Mouse (Mus musculus) kidney, postnatal 14 days (tissue): ENCODE results near the gene Abcd2.

Experiments
- DNase-seq: peaks from one replicate; pipeline ENCODE4 v3.0.0; 2022; ENCODE audit warnings: mixed read lengths

Gene Abcd2

DNA sequence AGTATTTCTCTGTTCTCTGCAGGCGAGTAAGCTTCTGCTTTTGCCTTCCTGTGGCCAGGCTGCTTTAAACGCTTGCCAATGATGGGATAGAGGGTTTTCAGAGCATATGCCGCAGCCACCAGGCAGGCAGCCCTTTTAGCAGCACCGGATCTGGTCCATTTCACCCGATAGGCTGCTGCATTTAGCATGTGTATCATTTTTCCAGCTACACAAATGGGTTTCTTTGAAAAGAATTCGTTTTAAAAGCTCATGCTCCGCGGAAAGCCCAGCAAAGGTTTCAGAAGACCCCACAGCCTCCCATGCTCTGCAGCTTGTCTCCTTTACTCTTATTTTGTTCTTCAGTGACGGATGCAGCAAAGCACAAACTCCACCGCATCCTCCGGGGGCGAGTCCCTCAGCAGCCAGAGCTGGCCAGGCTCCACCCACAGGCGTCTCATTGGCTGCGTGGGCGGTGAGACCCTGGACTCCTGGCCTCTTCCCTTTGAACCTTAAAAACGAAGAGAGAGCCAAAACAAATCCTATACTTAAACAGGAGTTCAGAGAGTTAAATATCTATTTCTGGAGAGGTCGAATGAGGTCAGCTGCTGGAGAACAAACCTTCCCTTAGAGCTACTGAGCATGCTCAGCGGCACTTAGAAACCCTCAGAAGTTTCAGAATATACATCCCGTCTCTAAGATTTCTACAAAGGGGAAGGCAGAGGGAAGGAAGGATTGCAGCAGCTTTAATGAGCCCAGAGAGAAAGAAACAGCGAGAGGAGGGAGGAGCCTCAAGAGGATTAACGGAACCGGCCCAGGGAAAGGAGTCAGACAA, at the start of gene Abcd2:
Gene Abcd2 (minus strand): TSS at position 388 of the 811 bp plus-strand sequence.
- DNase-seq, result peak; percentile 85

DNA sequence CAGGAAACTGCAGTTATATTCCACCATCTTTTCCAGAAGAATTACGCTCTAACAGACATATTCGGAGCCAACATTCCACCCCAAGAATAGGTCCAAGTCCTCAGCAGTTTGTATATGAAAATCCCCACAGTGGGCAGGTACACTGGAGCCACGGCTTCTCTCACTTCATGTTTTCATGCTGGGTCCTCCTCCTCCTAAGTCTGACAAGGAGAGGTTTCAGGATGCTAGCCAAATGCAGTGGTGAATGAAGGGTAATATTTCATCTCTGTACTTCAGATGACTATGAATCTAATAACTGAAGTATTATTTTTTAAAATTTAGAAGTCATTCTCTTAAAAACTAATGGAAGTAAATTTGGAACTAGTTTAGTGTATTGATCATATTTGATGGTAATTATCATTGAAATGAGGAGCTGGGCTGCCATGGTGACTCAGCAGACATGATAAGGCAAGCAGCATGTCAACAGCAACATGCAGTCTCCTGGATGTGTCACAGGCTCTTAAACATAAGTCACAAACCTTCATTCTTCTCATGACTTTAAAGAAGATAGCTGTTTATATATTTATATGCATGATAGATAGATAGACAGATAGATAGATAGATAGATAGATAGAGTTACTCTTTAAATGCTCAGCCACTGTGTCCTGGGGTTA, 49.2 kb upstream of the Abcd2 start:
- DNase-seq, result no peak

DNA sequence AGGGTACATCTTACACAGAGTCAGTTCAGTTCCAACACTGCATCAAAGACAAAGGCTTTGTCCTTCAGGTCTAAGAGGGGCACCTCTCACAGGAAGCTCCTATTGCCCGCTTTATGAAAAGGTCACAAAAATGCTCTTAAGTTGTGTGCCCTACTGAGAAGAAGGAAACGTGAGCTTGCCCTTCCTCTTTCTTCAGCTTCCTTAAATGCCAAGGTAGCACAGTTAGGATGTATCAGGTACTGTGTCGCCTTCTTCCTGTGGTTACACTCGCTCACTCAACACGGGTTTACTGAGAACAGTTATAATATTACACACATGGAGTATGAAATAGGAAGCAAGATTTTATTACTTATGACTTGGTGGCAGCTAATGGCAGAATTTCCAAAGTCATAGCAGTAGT, 45.7 kb upstream of the Abcd2 start:
- no peak for DNase-seq

DNA sequence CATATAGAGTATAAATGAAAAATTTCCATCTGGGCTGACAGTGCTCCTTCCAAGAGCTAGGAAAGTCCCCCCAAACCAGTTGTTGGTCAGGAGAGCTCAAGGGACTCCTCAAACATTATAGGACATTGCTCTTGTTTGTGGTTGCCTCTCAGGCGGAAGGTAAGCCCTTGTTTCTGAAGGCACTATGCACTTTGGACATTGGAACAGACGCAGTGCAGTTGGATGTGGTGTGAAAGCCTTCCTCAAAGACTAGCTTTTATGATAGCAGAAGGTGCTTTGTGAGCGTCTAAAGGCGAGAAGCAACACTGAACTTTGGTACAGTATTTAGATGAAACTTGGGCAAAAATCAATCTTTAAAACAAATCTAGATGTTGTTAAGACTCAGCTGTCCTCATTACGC, 14.9 kb upstream of the Abcd2 start:
- DNase-seq, result no peak

DNA sequence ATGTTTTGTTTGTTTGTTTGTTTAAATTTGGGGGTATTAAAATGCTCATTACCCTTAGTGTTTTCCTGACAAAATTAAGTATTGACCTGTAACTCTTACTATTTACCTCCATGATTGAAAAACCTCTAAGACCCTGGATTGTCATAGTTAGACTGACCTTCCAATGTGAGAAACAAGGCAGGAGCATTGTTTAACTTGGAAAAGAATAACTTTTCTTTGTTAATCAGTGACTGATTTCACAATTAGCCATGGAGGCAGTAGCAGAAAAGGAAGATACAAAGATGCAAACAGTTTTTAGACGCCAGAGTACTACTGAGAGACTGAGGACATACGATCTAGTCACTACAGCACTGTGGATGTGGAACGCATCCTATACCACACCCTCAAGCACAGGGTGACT, 11.9 kb upstream of the Abcd2 start:
- no peak for DNase-seq

DNA sequence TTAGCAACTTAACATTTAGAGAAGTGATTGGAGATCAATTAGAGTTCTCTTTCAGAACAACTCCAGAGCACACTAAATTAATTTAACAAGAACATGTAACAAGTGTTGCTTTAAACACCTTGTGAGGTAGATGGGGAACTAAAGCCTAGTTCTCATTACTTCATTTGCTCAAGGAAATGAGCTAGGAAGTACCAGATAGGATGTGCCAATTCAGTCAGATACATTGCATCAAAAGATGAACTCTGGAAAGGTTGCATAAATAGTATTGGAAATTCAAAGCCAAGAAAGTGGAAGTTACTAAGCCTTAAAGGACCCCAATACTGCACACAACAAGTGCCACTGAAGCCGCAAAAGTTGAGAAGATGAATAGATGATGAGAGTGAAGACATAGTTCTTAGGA, 10.9 kb upstream of the Abcd2 start:
- DNase-seq, result no peak

DNA sequence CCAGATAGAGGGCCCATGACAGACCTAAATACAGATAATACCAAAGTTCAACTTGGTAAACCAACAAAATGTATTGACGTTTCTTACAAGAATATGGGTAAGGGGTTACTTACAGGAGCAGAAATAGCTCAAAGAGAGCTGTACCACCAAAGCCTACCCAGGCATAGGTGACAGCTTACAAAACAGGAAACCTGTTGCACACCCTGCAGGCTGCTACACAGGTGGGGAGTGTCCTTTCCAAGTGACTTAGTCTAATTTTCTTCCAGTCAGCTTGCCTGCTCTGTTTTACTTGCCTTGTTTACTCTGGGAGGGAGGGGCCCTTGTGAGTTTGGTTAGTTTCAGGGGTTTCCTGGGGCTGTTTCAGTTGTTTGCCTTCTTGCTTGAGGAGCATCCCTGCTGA, 9.2 kb upstream of the Abcd2 start:
- DNase-seq, result no peak

DNA sequence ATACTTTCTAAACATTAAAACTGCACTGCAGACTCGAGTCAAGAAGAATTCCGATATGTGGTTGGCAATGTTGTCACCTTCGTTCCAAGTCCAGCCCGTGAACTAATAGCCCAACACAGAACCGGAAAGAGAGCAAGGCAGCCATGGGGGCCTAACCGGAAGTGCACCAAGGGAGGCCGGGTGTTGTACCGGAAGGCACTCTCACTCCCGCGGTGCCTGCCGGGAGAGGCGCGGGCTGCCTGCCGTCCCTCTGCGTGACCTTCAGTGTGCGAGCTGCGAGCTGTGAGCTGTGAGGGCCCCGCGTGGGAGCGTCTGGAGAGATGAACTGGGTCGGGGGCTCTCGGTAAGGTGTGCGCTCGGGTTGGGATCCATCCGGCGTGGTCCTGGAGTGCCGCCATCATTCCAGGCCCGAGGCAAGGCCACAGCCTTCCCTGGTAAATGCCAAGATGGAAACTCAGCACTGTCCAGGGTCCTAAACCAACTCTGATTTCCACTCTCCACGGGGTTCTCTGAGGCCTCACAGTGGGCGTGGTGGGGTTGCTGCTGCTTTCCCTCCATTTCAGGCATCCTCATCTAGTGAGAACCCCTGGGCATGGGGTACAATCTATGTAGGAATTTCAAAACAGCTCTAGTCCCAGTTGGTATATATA, 7.8 kb upstream of the Abcd2 start, which contains the start of gene CN725425:
Gene CN725425 (plus strand): TSS at position 239 of the 650 bp plus-strand sequence.
- no peak for DNase-seq

DNA sequence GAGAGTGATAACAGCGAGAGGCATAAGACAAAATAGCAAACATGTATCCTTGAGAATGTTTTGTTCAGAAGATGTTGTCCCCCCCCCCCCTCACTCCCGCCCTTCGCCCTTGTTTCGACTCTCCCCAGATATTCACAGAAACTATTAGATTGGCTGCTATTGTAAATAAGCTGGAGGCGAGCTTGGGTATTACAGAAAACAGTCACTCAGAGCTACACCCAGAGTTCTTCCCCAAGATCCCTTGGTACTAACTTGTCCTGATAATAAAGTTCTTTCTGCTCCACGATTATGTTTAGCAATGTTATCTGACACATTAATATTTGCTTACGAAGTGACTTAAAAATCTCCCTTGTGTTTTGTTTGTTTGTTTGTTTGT, 612 bp upstream of the Abcd2 start:
- no peak for DNase-seq

DNA sequence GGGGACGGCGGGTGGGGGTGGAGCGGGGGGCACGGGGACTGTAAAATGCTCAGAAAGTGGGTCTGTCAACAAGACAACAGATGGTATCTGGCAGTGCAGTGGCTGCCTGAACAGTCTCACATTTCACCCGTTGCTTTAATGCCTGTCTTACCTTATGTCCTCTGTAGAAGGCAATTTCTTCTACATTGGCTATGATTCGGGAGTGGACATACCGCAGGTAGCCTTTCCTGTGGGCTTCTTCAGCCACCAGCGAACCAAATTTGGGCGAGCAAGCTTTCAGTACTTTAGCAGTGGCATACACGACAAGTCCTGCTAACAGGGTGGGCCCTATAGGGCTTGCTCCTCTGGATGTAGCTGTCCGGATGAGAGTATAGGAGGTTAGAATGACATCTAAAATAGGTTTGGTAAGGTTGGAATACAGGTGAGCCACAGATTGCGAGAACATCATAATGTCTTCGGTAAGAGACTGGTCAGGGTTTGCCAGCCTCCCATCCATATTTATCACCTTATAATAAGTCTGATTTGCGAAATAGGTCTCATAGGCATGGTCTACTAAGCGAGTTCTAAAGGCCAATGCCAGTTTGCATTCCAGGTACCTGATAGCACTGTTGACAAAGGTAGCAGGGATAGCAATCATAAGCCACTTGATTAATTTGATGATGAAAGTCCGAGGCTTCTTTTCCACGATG, 936 bp downstream of the Abcd2 start:
- no peak for DNase-seq

DNA sequence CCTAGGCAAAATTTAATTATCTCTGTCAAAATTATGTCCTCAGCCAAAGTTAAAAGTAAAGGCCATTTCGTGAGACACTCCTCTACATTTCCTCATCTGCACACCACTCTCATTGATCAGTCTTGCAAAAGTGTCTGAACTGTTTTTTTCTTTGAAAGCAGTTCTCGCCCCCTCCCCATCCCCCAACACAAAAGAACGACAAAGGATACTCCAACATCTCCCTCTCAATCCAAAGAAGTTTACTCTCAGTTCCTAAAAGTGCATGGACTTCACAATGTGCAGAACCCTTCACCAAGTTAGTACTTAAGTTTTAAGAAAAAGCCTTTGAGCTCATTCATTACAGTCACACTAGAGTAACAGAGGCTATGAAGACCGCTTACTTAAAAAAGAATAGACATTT, 1.6 kb downstream of the Abcd2 start:
- no peak for DNase-seq

DNA sequence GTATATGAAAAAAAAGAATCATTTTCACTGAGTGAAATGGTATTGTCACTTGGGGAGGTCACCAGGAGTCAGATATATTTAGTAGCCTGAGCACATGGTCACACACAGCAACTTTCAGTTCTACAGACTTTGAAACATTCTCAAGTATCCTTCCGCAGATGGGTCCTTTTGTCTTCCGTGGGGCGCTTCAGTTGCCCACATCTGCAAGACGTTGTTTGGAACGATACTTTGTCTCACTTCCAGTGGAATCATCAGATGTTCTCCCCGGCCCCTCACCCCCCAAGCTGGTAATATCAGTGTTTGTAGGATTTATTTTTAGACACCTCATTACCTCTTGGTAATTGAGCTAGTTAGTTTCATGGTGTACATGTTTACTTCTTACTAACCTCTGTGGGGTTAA, 5.2 kb downstream of the Abcd2 start:
- no peak for DNase-seq

DNA sequence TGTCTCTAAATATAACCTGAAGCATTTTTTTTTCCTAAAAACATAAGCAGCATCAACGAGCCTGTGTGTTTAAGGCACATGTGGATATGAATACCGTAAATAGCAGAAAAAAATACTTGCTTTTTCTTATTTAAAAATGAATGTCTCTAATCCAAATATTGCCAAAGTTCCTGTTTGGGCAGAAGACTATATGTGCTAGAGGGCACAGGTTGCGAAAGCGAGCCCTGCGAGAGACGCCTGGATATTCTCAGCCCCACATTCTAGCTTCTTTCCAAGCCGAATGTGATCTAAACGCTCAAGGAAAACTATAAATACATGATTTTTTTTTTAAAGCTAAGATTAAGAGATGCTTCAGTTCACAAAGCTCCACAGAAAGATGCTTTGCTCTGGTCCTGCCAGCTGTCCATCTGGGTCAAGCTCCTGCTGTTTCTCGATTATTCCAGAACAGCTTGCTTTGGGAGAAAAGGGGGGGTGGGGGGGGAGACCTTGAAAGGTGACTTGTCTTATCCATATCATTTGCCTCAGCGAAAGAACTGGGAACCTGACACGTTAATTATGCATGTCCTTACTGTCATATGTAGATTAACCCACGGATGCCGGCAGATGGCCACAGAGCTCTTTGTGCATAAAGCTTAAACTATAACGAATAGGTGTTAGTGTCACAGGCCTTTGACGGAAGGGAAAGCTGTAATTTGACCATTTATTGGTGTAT, 11.5 kb downstream of the Abcd2 start:
- no peak for DNase-seq

DNA sequence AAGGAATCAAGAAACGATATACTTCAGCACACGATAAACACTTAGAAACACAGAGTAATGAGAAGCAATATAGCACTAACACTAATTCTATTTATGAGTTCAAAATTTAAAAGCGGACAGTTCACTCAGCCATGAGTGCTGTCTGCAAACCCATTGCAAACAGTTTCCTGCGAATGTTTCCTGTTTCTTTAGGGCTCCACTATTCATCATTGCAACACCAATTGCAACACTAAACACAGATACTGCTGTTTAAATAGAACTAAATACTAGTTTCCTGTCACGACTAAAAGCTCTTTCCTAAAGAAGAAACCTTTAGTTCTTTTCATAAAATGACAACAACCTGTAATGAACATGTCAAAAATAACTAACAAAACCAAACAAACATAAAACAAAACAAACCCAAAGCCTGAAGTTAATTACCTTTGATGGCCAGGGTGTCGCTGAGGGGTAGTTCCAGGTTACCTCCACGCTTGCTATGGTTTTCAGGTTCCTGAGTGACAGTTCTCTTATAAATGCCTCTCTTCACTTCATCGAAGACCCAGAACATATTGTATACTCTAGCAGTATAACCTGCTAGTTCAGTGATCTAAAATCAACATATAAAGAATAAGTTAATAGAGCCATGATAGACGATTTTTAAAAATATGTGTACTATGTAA, 12.8 kb downstream of the Abcd2 start:
- no peak for DNase-seq

DNA sequence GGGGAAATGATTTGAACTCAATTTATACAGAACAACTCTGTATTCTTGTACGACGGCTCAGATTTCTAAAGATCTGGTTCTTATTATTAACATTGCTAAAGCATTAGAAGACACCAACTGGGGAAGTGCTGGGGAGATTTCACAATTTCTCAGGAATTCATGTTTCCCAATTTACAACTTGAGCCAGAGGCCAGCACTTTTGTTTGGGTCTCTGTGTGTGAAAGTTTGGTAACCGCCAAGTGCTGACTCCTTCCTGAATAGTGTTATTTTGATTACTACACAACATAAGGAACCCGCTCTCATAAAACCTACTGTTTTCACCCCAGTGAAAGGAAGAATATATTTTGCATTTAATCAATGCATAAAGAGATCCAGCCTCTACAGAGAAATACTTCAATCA, 19.4 kb downstream of the Abcd2 start:
- no peak for DNase-seq

DNA sequence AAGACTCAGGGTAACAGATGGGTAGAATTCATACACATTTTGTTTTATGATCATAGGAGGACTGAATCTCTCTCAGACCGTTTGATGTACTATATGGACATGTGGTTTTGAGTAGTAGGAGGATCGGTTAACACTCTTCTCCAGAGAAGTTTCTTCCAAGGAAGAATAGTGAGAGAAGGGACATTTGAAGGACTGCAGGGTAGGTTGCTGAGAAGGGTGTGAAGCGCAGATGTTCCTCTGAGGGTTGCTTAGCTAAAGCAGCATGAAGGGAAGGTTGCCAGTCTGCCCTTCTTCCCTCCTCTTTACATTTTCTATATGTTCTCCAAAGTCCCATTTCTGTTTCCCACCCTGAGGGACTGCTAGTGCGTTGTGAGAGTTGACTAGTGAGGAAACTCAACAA, 20.3 kb downstream of the Abcd2 start:
- DNase-seq, result no peak

DNA sequence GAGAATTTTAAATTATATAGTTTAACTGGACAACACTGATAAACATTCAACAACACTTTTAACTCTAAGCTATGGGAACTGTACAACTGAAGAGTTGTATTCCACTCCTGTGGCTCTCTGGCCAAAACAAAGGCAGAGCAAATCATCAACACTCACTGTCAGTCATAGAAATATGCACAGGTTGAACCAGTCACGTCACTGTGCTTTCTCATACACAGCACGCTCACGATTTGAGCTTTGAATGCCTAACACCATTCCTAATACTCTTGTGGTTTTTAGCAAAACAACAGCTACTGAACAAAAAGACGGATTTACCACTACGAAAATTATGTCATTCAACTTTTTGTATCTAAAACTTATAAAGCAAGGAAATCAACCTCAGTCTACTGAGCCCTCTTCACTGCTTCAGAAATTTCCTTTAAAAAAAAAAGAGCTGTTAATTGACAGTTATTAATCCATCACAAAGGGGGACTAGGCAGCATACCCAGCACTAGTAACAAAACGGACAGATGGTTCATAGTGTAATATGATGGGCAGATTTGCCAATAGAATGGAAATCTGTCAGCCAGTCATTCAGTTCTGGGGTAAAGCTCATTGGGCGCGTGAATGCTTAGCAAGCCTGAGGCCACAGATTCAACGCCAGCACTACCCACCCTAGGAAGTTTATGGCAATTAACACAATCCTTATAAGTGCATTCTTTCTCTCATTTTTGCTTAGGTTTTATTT, 20.8 kb downstream of the Abcd2 start:
- DNase-seq, result no peak

DNA sequence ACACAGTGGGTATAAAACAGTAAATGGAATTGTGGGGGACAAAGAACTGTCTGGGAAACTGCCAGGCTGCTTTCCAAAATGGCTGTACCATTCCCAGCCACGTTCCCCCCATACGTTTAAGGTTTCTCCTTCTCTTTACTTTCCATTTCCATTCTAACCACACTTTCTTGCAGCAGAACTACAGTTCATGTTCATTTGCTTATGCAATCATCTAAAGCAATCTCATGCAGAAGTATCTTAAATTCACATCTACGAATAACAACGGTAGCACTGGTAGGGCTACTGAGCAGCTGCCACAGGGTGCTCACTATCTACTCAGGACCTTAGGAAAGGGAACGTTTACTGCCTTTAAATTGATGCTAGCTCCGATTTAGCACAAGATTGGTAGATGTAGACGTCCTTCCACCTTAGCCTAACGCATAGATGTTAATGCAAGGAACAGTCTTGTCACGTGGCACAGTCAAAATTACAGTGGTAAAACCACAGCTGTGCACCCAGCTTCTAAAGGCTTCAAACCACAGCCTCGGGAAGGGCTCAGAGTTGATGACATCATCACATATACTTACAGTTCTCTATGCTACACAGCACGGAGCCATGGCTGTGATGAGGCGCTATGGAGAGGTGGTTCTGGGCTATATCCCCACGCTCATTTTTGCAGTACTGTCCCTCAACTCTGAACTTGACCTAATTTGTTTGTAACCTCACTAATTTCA, 23.6 kb downstream of the Abcd2 start:
- DNase-seq, result no peak

DNA sequence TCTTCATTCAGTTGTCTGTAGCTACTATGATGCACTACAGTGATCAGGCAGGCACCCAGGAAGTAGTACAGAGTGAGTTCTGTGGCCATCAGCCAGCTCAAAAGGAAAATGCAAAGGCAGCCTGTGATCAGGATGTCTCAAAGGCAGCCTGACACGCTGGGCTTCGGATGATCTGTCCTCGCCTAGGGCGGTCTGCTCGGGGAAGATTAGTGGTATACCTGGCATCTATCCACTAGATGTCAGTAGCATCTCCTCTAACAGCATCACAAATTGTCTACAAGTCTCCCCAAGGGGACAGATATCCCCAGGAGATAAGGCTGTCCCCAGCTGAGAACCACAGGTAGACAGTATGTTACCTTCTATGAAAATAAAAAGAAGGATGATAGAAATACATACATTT, 26.6 kb downstream of the Abcd2 start:
- peak; percentile 28 for DNase-seq

DNA sequence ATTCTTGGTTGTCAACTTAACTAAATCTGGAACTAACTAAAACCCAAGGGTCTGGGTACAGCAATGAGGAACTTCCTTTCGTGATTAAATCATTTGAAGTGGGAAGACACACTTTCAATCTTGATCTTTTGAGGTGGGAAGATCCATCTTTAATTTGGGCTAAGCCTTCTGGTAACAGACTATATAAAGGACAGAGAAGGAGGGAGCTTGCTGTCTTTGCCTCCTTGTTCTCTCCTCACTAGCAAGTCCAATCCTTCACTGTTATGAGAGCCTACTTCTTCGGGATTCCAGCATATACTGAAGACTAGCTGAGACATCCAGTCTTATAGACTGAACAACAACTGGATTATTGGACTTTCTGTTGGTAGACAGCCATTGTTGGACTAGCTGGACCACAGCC, 28.1 kb downstream of the Abcd2 start:
- DNase-seq, result no peak

DNA sequence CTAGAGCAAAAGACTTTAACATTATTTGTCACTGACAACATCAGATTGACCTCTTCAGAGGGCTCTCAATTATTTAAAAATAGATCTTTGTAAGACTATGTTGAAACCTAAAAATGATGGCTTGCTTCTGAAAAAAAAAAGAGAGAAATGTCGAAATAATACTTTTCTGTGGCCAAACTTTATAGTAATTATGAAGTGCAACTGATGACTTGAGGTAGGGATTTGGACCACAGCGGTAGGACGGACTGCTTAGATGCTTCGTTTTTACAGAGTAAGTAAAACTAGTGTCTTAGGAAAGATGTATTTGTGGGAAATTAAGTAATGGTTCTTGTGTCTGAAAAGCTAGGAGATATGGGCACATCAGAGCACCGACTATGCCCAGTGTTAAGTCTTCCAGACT, 30.4 kb downstream of the Abcd2 start:
- DNase-seq, result no peak
